Mouse (Mus musculus): ENCODE measurements around the gene Tbccd1. TPM values are rescaled to one million over a fixed set of nuclear protein-coding genes. Genes with fewer than 3 reads are reported as not detected.

The Tbccd1 gene
- polyA plus RNA-seq, 1 experiment from 2014 or later: 37.9 TPM

DNA sequence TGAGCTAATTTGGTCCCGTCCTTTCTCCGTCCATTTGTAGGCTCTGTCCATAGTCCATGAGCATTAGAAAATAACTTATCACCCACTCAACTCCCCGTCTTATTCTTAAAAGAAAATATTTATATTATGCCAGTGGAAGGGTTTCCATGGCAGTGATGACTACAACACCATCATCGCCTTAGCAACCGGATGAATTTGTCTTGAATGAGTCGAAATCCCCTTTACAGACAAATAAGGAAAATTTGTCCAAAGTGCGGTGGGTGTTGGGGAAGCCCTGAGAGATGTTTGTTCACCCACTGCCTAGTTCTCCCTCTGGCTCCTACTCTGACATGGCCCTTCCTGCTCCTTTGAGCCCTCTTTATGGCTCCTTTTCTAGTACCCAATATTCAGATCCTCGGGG, 88.8 kb downstream of the Tbccd1 start:
- no peak overlapping the region for H3K9ac ChIP-seq (replicated peaks; ENCODE audit: low read length)
- WGBS: 86% methylated on average over 8 of the region's 8 CpGs

DNA sequence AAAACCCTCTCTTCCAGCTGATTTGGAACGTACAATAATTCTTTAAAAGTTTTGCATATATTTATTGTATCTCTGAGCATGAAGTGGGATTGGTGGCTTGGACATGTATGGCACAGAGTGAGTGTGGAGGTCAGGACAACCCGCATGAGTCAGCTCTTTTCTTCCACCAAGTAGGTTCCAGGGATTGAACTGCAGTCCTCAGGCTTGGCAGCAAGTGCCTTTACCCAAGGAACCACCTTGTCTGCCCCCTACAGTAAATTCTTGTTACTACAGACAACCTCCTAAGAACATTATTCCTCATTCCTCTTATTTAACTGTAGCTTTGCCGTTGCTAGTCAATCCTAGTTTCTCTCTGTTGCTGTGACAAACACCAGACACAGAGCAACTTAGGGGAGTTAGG, 90.1 kb downstream of the Tbccd1 start:
- Histone ChIP-seq H3K4me3 (ENCODE audit: low read depth, low read length) (no peak overlapping the region), H3K27ac (replicated peaks; ENCODE audit: low read depth, low read length) (no peak overlapping the region), H3K27me3 (ENCODE audit: control insufficient read depth, insufficient read depth, low read length) (no peaks in the 10 kb centered on the region), H3K9ac (replicated peaks; ENCODE audit: low read length) (no peak overlapping the region), H3K4me1 (ENCODE audit: control insufficient read depth, insufficient read depth, low read length) (no peaks in the 10 kb centered on the region), H3K9me3 (replicated peaks; ENCODE audit: control insufficient read depth, low read length) (no peaks in the 10 kb centered on the region), H3K4me2 (ENCODE audit: low read depth, low read length) (no peak overlapping the region), H3K36me3 (replicated peaks; ENCODE audit: control insufficient read depth, insufficient read depth, low read depth, low read length) (no peaks in the 10 kb centered on the region)
- DNase-seq (ENCODE audit: low spot score) (no peak), ATAC-seq (replicated peaks; ENCODE audit: insufficient number of reproducible peaks, low FRiP score, low TSS enrichment, low read depth) (no peak)
- 94% methylated on average over 3 of the region's 3 CpGs for WGBS

More for the DNA sequence above, 88.8 kb downstream of the Tbccd1 start:
- H3K27ac ChIP-seq (replicated peaks; ENCODE audit: low read depth, low read length): no peak overlapping the region
- H3K4me2 ChIP-seq (ENCODE audit: low read depth, low read length): no peak overlapping the region
- H3K4me3 ChIP-seq (ENCODE audit: low read depth, low read length): no peak overlapping the region
- H3K4me1 ChIP-seq (ENCODE audit: control insufficient read depth, insufficient read depth, low read length): no peaks in the 10 kb centered on the region
- H3K27me3 ChIP-seq (ENCODE audit: control insufficient read depth, insufficient read depth, low read length): no peaks in the 10 kb centered on the region
- ATAC-seq (replicated peaks; ENCODE audit: insufficient number of reproducible peaks, low FRiP score, low TSS enrichment, low read depth) (no peak), DNase-seq (ENCODE audit: low spot score) (no peak)
- H3K36me3 ChIP-seq (replicated peaks; ENCODE audit: control insufficient read depth, insufficient read depth, low read depth, low read length): no peaks in the 10 kb centered on the region
- no peaks in the 10 kb centered on the region for H3K9me3 ChIP-seq (replicated peaks; ENCODE audit: control insufficient read depth, low read length)

DNA sequence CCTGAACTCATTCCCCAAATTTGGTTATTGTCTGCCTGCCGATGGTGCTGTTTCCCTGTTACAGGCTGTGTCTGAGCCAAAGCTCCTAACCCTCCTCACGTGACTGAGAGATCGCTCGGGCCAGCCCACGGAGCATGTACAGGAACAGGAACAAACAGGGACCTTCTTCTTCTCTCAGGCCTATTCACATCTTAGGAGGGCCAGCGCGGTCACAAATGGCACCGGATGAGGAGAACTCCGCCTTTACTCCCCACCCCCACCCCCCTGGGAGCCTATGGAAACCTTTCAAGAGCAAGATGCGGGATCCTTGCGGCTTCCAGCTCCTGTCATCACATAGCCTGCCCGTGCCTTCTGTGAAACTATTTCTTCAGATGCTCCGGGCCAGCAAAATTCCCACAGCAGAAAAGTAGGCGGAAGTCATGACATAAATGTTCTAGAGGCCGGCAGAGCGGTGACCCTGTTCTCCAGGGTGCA, 90.7 kb downstream of the Tbccd1 start:
- Histone ChIP-seq H3K27me3 (ENCODE audit: control insufficient read depth, insufficient read depth, low read length) (no peaks in the 10 kb centered on the region), H3K4me3 (ENCODE audit: low read depth, low read length) (no peak overlapping the region), H3K36me3 (replicated peaks; ENCODE audit: control insufficient read depth, insufficient read depth, low read depth, low read length) (no peaks in the 10 kb centered on the region), H3K4me1 (ENCODE audit: control insufficient read depth, insufficient read depth, low read length) (no peaks in the 10 kb centered on the region), H3K4me2 (ENCODE audit: low read depth, low read length) (no peak overlapping the region), H3K9me3 (replicated peaks; ENCODE audit: control insufficient read depth, low read length) (no peaks in the 10 kb centered on the region), H3K27ac (replicated peaks; ENCODE audit: low read depth, low read length) (no peak overlapping the region), H3K9ac (replicated peaks; ENCODE audit: low read length) (no peak overlapping the region)
- ATAC-seq (replicated peaks; ENCODE audit: insufficient number of reproducible peaks, low FRiP score, low TSS enrichment, low read depth) (no peak), DNase-seq (ENCODE audit: low spot score) (no peak)
- WGBS: 65% methylated on average over 16 of the region's 16 CpGs

DNA sequence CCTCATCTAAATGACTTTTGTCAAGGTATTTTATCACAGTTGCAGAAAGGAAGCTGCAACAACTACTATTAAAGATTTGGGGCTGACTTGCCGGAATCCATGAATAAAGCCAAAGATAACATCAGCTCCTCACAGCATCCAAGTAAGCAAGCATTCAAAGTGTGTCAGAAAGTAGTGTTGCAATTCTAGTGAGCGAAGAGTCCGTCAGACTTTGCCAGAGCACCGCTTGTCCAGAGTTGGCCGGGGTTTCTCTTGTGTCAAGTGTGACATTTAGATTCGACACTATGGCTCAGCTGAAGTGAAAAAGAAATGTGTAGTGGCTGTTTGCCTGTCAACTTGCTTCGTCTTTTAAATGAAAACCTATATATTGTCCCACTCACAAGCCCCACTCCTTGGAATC, 91.9 kb downstream of the Tbccd1 start:
- Histone ChIP-seq H3K27me3 (ENCODE audit: control insufficient read depth, insufficient read depth, low read length) (no peaks in the 10 kb centered on the region), H3K9me3 (replicated peaks; ENCODE audit: control insufficient read depth, low read length) (no peaks in the 10 kb centered on the region), H3K4me1 (ENCODE audit: control insufficient read depth, insufficient read depth, low read length) (no peaks in the 10 kb centered on the region), H3K27ac (replicated peaks; ENCODE audit: low read depth, low read length) (no peak overlapping the region), H3K9ac (replicated peaks; ENCODE audit: low read length) (no peak overlapping the region), H3K4me3 (ENCODE audit: low read depth, low read length) (no peak overlapping the region), H3K4me2 (ENCODE audit: low read depth, low read length) (no peak overlapping the region), H3K36me3 (replicated peaks; ENCODE audit: control insufficient read depth, insufficient read depth, low read depth, low read length) (no peaks in the 10 kb centered on the region)
- 92% methylated on average over 7 of the region's 7 CpGs for WGBS
- ATAC-seq (replicated peaks; ENCODE audit: insufficient number of reproducible peaks, low FRiP score, low TSS enrichment, low read depth): no peak
- DNase-seq (ENCODE audit: low spot score): no peak

Other genes with a start within 250 kb of the Tbccd1 start
- gene Dgkg, start 200.4 kb downstream of the Tbccd1 start, polyA plus RNA-seq (2014; fragmentation: Nextera tagmentation; extraction: Ambion mirVana): 0.15 and 0.17 TPM in 2 replicates
- gene Crygs, start 46.1 kb downstream of the Tbccd1 start, polyA plus RNA-seq (2014; fragmentation: Nextera tagmentation; extraction: Ambion mirVana): 0.25 and 1.2 TPM in 2 replicates
- gene Dnajb11, start 176 bp upstream of the Tbccd1 start, polyA plus RNA-seq (2014; fragmentation: Nextera tagmentation; extraction: Ambion mirVana): 111 and 115 TPM in 2 replicates
- gene Ahsg, start 33.6 kb upstream of the Tbccd1 start, polyA plus RNA-seq (2014; fragmentation: Nextera tagmentation; extraction: Ambion mirVana): 0.17 TPM in 1 of 2 replicates, not detected in the other
- 0.25 TPM in 1 of 2 replicates, not detected in the other for gene Fetub, start 60.7 kb upstream of the Tbccd1 start, polyA plus RNA-seq (2014; fragmentation: Nextera tagmentation; extraction: Ambion mirVana)
- gene Hrg, start 93.4 kb upstream of the Tbccd1 start, polyA plus RNA-seq (2014; fragmentation: Nextera tagmentation; extraction: Ambion mirVana): not detected in 2 replicates
- gene Kng2, start 171.8 kb upstream of the Tbccd1 start, polyA plus RNA-seq (2014; fragmentation: Nextera tagmentation; extraction: Ambion mirVana): not detected in 2 replicates
- gene Kng1, start 200.2 kb upstream of the Tbccd1 start, polyA plus RNA-seq (2014; fragmentation: Nextera tagmentation; extraction: Ambion mirVana): not detected in 2 replicates
- gene Eif4a2, start 249.8 kb upstream of the Tbccd1 start, polyA plus RNA-seq (2014; fragmentation: Nextera tagmentation; extraction: Ambion mirVana): 278 and 280 TPM in 2 replicates

All from embryonic facial prominence, embryonic 11.5 days (tissue).